Mouse (Mus musculus): Measurements from ENCODE around the gene Repin1. TPM values are rescaled to one million over a fixed set of nuclear protein-coding genes. Genes with fewer than 3 reads are reported as not detected.

Repin1 gene
- polyA plus RNA-seq (2016; fragmentation: Nextera tagmentation; extraction: Ambion mirVana) = 32.1 and 32.7 TPM in 2 replicates

GRCm38 (mm10) chr6:48593158-48594042 is at the start of gene Repin1, which contains the start of gene Gm44965:
Repin1 (plus strand) TSS chr6:48593883.
Gm44965 (plus strand) TSS chr6:48593941.
- Histone ChIP-seq H3K9ac (peak within 1 kb of the TSS; percentile 95), H3K36me3 (peaks cover 34% of the 10 kb centered on the region), H3K4me2 (peak within 1 kb of the TSS; percentile 88), H3K27me3 (replicated peaks) (no peaks in the 10 kb centered on the region), H3K9me3 (replicated peaks) (peaks cover 25% of the 10 kb centered on the region), H3K4me1 (replicated peaks) (peaks cover 33% of the 10 kb centered on the region), H3K4me3 (peak within 1 kb of the TSS; percentile 92), H3K27ac (ENCODE audit: poor library complexity, severe bottlenecking) (peak within 1 kb of the TSS; percentile 93)
- ATAC-seq (ENCODE audit: insufficient number of reproducible peaks, low FRiP score) = peak; percentile 93
- 9% methylated on average over 44 of the region's 45 CpGs for WGBS

- peaks cover 3% of the 10 kb centered on the region; the same call in 1 of the 2 replicates for H3K36me3 ChIP-seq
- no peak overlapping the region for H3K4me2 ChIP-seq
- H3K9ac ChIP-seq = no peak overlapping the region
- H3K4me3 ChIP-seq = no peak overlapping the region
- 57% methylated on average over 5 of the region's 5 CpGs for WGBS
- H3K27ac ChIP-seq (ENCODE audit: poor library complexity, severe bottlenecking) = no peak overlapping the region
- H3K27me3 ChIP-seq (replicated peaks) = no peaks in the 10 kb centered on the region
- peaks cover 10% of the 10 kb centered on the region for H3K4me1 ChIP-seq (replicated peaks)
- no peaks in the 10 kb centered on the region for H3K9me3 ChIP-seq (replicated peaks)
- ATAC-seq (ENCODE audit: insufficient number of reproducible peaks, low FRiP score) = no peak
These were observed 48.4 kb upstream of the Repin1 start for GRCm38 (mm10) chr6:48545251-48545650.

GRCm38 (mm10) chr6:48546271-48546670 is 47.4 kb upstream of the Repin1 start:
- no peak overlapping the region for H3K27ac ChIP-seq (ENCODE audit: poor library complexity, severe bottlenecking)
- no peaks in the 10 kb centered on the region for H3K27me3 ChIP-seq (replicated peaks)
- no peak overlapping the region for H3K4me3 ChIP-seq
- H3K4me2 ChIP-seq = no peak overlapping the region
- H3K4me1 ChIP-seq (replicated peaks) = peaks cover 10% of the 10 kb centered on the region
- H3K9me3 ChIP-seq (replicated peaks) = no peaks in the 10 kb centered on the region
- no peak for ATAC-seq (ENCODE audit: insufficient number of reproducible peaks, low FRiP score)
- WGBS = 33% methylated on average over 1 of the region's 1 CpGs
- H3K9ac ChIP-seq = no peak overlapping the region
- H3K36me3 ChIP-seq = no peaks in the 10 kb centered on the region

GRCm38 (mm10) chr6:48546858-48547257 is 46.8 kb upstream of the Repin1 start:
- no peak for ATAC-seq (ENCODE audit: insufficient number of reproducible peaks, low FRiP score)
- Histone ChIP-seq H3K36me3 (no peaks in the 10 kb centered on the region), H3K4me1 (replicated peaks) (peaks cover 8% of the 10 kb centered on the region), H3K4me3 (no peak overlapping the region), H3K9ac (no peak overlapping the region), H3K27me3 (replicated peaks) (no peaks in the 10 kb centered on the region), H3K4me2 (no peak overlapping the region), H3K27ac (ENCODE audit: poor library complexity, severe bottlenecking) (no peak overlapping the region), H3K9me3 (replicated peaks) (no peaks in the 10 kb centered on the region)
- 61% methylated on average over 4 of the region's 4 CpGs for WGBS

- no peaks in the 10 kb centered on the region for H3K9me3 ChIP-seq (replicated peaks)
- no peaks in the 10 kb centered on the region for H3K27me3 ChIP-seq (replicated peaks)
- no peak for ATAC-seq (ENCODE audit: insufficient number of reproducible peaks, low FRiP score)
- no peak overlapping the region for H3K9ac ChIP-seq
- no peaks in the 10 kb centered on the region for H3K36me3 ChIP-seq
- no peaks in the 10 kb centered on the region for H3K4me1 ChIP-seq (replicated peaks)
- 82% methylated on average over 6 of the region's 6 CpGs for WGBS
- H3K27ac ChIP-seq (ENCODE audit: poor library complexity, severe bottlenecking) = no peak overlapping the region
- H3K4me3 ChIP-seq = no peak overlapping the region
- no peak overlapping the region for H3K4me2 ChIP-seq
These were observed 45.4 kb upstream of the Repin1 start for GRCm38 (mm10) chr6:48548314-48548713.

- WGBS = 43% methylated on average over 4 of the region's 4 CpGs
- Histone ChIP-seq H3K27ac (ENCODE audit: poor library complexity, severe bottlenecking) (no peak overlapping the region), H3K4me1 (replicated peaks) (peaks cover 13% of the 10 kb centered on the region), H3K9me3 (replicated peaks) (no peaks in the 10 kb centered on the region), H3K36me3 (peaks cover 7% of the 10 kb centered on the region), H3K9ac (no peak overlapping the region), H3K4me3 (no peak overlapping the region), H3K4me2 (no peak overlapping the region), H3K27me3 (replicated peaks) (no peaks in the 10 kb centered on the region)
- ATAC-seq (ENCODE audit: insufficient number of reproducible peaks, low FRiP score) = no peak
These were observed 40.8 kb upstream of the Repin1 start for GRCm38 (mm10) chr6:48552918-48553317.

- ATAC-seq (ENCODE audit: insufficient number of reproducible peaks, low FRiP score) = peak; percentile 3; the same call in 1 of the 2 replicates
- peak overlapping the region; percentile 60 for H3K4me3 ChIP-seq
- H3K9me3 ChIP-seq (replicated peaks) = no peaks in the 10 kb centered on the region
- H3K27me3 ChIP-seq (replicated peaks) = no peaks in the 10 kb centered on the region
- peaks cover 13% of the 10 kb centered on the region for H3K4me1 ChIP-seq (replicated peaks)
- peak overlapping the region; percentile 70; the same call in 1 of the 2 replicates for H3K9ac ChIP-seq
- peak overlapping the region; percentile 97 for H3K27ac ChIP-seq (ENCODE audit: poor library complexity, severe bottlenecking)
- peaks cover 12% of the 10 kb centered on the region for H3K36me3 ChIP-seq
- H3K4me2 ChIP-seq = peak overlapping the region; percentile 73
- WGBS = 79% methylated on average over 4 of the region's 4 CpGs
These were observed 39.9 kb upstream of the Repin1 start for GRCm38 (mm10) chr6:48553819-48554218.

- Histone ChIP-seq H3K4me2 (peak within 1 kb of the TSS; percentile 73), H3K9ac (peak within 1 kb of the TSS; percentile 70), H3K9me3 (replicated peaks) (no peaks in the 10 kb centered on the region), H3K4me1 (replicated peaks) (peaks cover 13% of the 10 kb centered on the region), H3K27me3 (replicated peaks) (no peaks in the 10 kb centered on the region), H3K27ac (ENCODE audit: poor library complexity, severe bottlenecking) (peak within 1 kb of the TSS; percentile 97), H3K4me3 (peak within 1 kb of the TSS; percentile 60), H3K36me3 (peaks cover 18% of the 10 kb centered on the region)
- WGBS = under 1% methylated on average over 39 of the region's 39 CpGs
- peak; percentile 91 for ATAC-seq (ENCODE audit: insufficient number of reproducible peaks, low FRiP score)
These were observed 39.2 kb upstream of the Repin1 start, which contains the start of gene Lrrc61 for GRCm38 (mm10) chr6:48554280-48555103. Lrrc61 (plus strand) TSS chr6:48554796.

- WGBS = 36% methylated on average over 13 of the region's 14 CpGs
- Histone ChIP-seq H3K36me3 (peaks cover 19% of the 10 kb centered on the region), H3K9me3 (replicated peaks) (no peaks in the 10 kb centered on the region), H3K27ac (ENCODE audit: poor library complexity, severe bottlenecking) (peak overlapping the region; percentile 97), H3K27me3 (replicated peaks) (no peaks in the 10 kb centered on the region), H3K4me1 (replicated peaks) (peaks cover 13% of the 10 kb centered on the region), H3K4me3 (peak overlapping the region; percentile 60), H3K9ac (peak overlapping the region; percentile 70), H3K4me2 (peak overlapping the region; percentile 73)
- peak; percentile 76 for ATAC-seq (ENCODE audit: insufficient number of reproducible peaks, low FRiP score)
These were observed 38.4 kb upstream of the Repin1 start for GRCm38 (mm10) chr6:48555104-48555890.

- WGBS = 80% methylated on average over 3 of the region's 3 CpGs
- Histone ChIP-seq H3K36me3 (peaks cover 19% of the 10 kb centered on the region), H3K4me1 (replicated peaks) (peaks cover 13% of the 10 kb centered on the region), H3K9me3 (replicated peaks) (no peaks in the 10 kb centered on the region), H3K9ac (no peak overlapping the region), H3K4me3 (no peak overlapping the region), H3K4me2 (no peak overlapping the region), H3K27ac (ENCODE audit: poor library complexity, severe bottlenecking) (0 out of 2 replicates have a peak overlapping the region, but pooled peaks have one; percentile 97), H3K27me3 (replicated peaks) (no peaks in the 10 kb centered on the region)
- ATAC-seq (ENCODE audit: insufficient number of reproducible peaks, low FRiP score) = no peak
These were observed 37.7 kb upstream of the Repin1 start for GRCm38 (mm10) chr6:48555956-48556355.
